Mouse (Mus musculus): Measurements from ENCODE around the gene Abcb9. TPM values are rescaled to one million over a fixed set of nuclear protein-coding genes. Genes with fewer than 3 reads are reported as not detected.

The Abcb9 gene
- total RNA-seq, 1 experiment: 0.76 TPM

DNA sequence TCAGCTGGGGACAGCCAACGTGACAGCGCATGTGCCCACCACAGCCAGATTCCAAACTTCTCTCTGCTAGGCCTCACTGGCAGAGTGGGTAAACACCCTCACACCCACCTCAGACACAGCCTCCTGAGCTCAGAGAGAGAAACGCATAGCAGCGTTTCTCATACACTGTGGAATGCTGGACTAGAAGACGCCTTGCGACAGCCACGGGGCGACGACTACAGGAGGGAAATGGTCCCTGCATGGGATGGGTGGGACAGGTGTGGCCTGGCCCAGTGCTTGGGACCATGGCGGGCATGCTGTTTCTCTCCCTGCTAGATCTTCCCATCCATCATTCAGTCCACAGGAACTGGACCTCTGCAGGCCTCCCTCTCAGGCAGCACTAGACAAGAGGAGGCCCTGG lies 13.2 kb downstream of the Abcb9 start:
- TF ChIP-seq ZC3H11A (IDR thresholded peaks at IDR 0.05; ENCODE audit: borderline replicate concordance, low read depth, low read length) (no peak), MAFK (IDR thresholded peaks at IDR 0.05; ENCODE audit: insufficient read depth, low read depth, low read length) (no peak), CHD2 (IDR thresholded peaks at IDR 0.05; ENCODE audit: low read depth, low read length) (no peak), HCFC1 (IDR thresholded peaks at IDR 0.05; ENCODE audit: borderline replicate concordance, insufficient read depth, low read length) (no peak), ZNF384 (IDR thresholded peaks at IDR 0.05; ENCODE audit: low read depth, low read length) (no peak)
- Histone ChIP-seq H3K36me3 (ENCODE audit: control insufficient read depth, insufficient read depth, low read length, poor library complexity, severe bottlenecking) (no peaks in the 10 kb centered on the region), H3K4me1 (ENCODE audit: control insufficient read depth in 2 of 2, insufficient read depth in 2 of 2, low read length in 2 of 2, poor library complexity in 1 of 2) (no peaks in the 10 kb centered on the region), H3K27ac (ENCODE audit: insufficient read depth, low read depth, low read length, poor library complexity, severe bottlenecking) (no peak overlapping the region), H3K9ac (ENCODE audit: insufficient read depth, low read depth, low read length, poor library complexity, severe bottlenecking) (no peak overlapping the region), H3K4me3 (ENCODE audit: insufficient read depth in 1 of 2, low read depth in 1 of 2, low read length in 2 of 2, poor library complexity in 1 of 2, severe bottlenecking in 1 of 2) (no peak overlapping the region), H3K9me3 (ENCODE audit: control insufficient read depth, insufficient read depth, low read depth, low read length) (no peaks in the 10 kb centered on the region)
- in situ Hi-C loops (cut with MboI; ENCODE audit: low sequenced_read_pairs in 2 of 2, unreplicated experiment in 2 of 2): loop anchor here in 1 of 2 experiments (5.0 kb wide), 1 partner anchor 80 kb away; no protein-coding TSS in a partner anchor
- no peak for DNase-seq (ENCODE audit: low read depth, low spot score)

DNA sequence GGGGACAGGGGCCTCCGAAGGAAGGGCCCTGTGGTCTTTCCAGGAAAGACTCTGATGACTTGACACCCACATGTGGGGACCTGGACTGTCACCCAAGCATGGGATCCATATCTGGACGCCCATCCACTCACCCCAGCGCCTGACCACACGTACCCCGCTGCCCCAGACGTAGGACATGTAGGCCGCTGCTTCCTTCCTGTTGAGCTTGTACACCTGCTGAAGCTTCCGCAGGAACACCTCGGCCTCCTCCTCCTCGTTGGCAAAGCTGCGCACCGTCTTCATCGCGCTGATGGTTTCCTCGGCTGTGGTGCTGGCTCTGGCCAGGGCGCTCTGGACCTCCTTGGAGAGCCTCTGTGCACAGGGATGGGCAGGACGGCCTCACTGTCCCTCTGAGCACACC lies 15.7 kb downstream of the Abcb9 start:
- H3K27ac ChIP-seq (ENCODE audit: insufficient read depth, low read depth, low read length, poor library complexity, severe bottlenecking): no peak overlapping the region
- no peaks in the 10 kb centered on the region for H3K36me3 ChIP-seq (ENCODE audit: control insufficient read depth, insufficient read depth, low read length, poor library complexity, severe bottlenecking)
- peaks cover 0 to 14% of the 10 kb centered on the region in 2 experiments; a peak in 2 of 4 replicates for H3K4me1 ChIP-seq (ENCODE audit: control insufficient read depth in 2 of 2, insufficient read depth in 2 of 2, low read length in 2 of 2, poor library complexity in 1 of 2)
- no peak for TF ChIP-seq MAFK (IDR thresholded peaks at IDR 0.05; ENCODE audit: insufficient read depth, low read depth, low read length)
- TF ChIP-seq CHD2 (IDR thresholded peaks at IDR 0.05; ENCODE audit: low read depth, low read length): no peak
- no peak for TF ChIP-seq HCFC1 (IDR thresholded peaks at IDR 0.05; ENCODE audit: borderline replicate concordance, insufficient read depth, low read length)
- TF ChIP-seq ZC3H11A (IDR thresholded peaks at IDR 0.05; ENCODE audit: borderline replicate concordance, low read depth, low read length): no peak
- no peak for TF ChIP-seq ZNF384 (IDR thresholded peaks at IDR 0.05; ENCODE audit: low read depth, low read length)
- no peak for DNase-seq (ENCODE audit: low read depth, low spot score)
- no peaks in the 10 kb centered on the region for H3K9me3 ChIP-seq (ENCODE audit: control insufficient read depth, insufficient read depth, low read depth, low read length)
- no peak overlapping the region for H3K4me3 ChIP-seq (ENCODE audit: insufficient read depth in 1 of 2, low read depth in 1 of 2, low read length in 2 of 2, poor library complexity in 1 of 2, severe bottlenecking in 1 of 2)
- in situ Hi-C loops (cut with MboI; ENCODE audit: low sequenced_read_pairs in 2 of 2, unreplicated experiment in 2 of 2): loop anchor here in 1 of 2 experiments (5.0 kb wide), 1 partner anchor 78 kb away; no protein-coding TSS in a partner anchor
- H3K9ac ChIP-seq (ENCODE audit: insufficient read depth, low read depth, low read length, poor library complexity, severe bottlenecking): no peak overlapping the region

DNA sequence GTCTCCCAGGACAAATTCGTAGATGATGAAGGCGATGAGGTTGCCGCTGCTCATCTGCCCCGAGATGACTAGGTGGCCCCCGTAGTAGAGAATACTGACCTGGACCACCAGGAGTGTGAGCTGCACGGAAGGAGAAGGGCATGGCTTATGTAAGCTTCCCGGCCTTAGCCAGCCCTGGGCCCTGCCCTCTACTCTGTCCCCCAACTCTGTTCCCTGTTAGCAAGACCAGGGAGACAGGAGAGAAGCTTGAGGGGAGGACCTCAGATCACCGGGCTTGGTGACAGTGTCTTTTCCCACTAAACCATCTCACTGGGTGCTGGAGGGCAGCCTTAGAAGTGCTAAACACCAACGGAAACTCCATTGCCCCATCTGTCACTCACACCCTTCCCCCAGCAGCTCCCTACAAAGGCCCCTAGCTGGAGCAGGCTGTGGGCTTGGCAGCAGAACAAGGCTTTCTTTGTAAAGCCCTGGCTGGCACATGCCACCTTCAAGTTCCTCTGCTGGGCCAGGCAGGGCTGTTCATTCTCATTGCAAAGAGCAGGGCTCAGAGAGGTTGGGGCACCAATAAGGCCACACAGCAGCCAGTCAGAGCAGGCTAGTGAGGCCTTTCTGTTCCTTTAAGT lies 16.7 kb downstream of the Abcb9 start:
- in situ Hi-C loops (cut with MboI; ENCODE audit: low sequenced_read_pairs in 2 of 2, unreplicated experiment in 2 of 2): no loop called here
- Histone ChIP-seq H3K36me3 (ENCODE audit: control insufficient read depth, insufficient read depth, low read length, poor library complexity, severe bottlenecking) (no peaks in the 10 kb centered on the region), H3K9ac (ENCODE audit: insufficient read depth, low read depth, low read length, poor library complexity, severe bottlenecking) (no peak overlapping the region), H3K27ac (ENCODE audit: insufficient read depth, low read depth, low read length, poor library complexity, severe bottlenecking) (no peak overlapping the region), H3K9me3 (ENCODE audit: control insufficient read depth, insufficient read depth, low read depth, low read length) (no peaks in the 10 kb centered on the region), H3K4me3 (ENCODE audit: insufficient read depth in 1 of 2, low read depth in 1 of 2, low read length in 2 of 2, poor library complexity in 1 of 2, severe bottlenecking in 1 of 2) (no peak overlapping the region), H3K4me1 (ENCODE audit: control insufficient read depth in 2 of 2, insufficient read depth in 2 of 2, low read length in 2 of 2, poor library complexity in 1 of 2) (peaks cover 0 to 14% of the 10 kb centered on the region in 2 experiments; a peak in 2 of 4 replicates)
- DNase-seq (ENCODE audit: low read depth, low spot score): no peak
- no peak for TF ChIP-seq MAFK (IDR thresholded peaks at IDR 0.05; ENCODE audit: insufficient read depth, low read depth, low read length)
- no peak for TF ChIP-seq ZNF384 (IDR thresholded peaks at IDR 0.05; ENCODE audit: low read depth, low read length)
- no peak for TF ChIP-seq CHD2 (IDR thresholded peaks at IDR 0.05; ENCODE audit: low read depth, low read length)
- TF ChIP-seq ZC3H11A (IDR thresholded peaks at IDR 0.05; ENCODE audit: borderline replicate concordance, low read depth, low read length): no peak
- TF ChIP-seq HCFC1 (IDR thresholded peaks at IDR 0.05; ENCODE audit: borderline replicate concordance, insufficient read depth, low read length): no peak

DNA sequence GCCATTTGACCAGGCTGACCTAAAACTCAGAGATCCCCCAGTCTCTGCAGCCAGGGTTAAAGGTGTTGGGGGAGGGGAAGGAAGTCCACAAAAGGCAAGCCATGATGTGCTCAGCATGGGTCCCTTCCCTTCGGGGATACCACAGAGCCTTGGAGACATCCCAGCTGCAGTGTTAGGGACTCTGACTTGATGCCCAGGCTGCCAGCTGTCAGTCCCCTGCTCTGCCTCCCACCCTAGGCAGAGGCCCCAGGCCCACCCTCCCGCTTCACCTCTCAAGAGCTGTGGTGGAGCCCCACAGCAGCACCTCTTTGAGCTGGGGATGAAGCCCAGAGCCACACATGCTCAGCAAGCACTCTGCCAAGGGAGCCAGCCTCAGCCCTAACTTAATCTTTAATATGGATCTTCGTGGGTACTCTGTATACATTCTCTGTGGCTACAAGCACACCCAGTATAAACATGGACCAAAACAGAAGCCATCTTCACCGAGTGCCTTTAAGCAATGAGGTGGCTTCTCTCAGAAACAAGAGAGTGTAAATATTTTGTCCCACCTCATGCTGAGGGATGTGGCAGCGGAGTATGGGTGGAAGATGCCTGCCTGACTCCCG lies 17.6 kb downstream of the Abcb9 start:
- Histone ChIP-seq H3K4me3 (ENCODE audit: insufficient read depth in 1 of 2, low read depth in 1 of 2, low read length in 2 of 2, poor library complexity in 1 of 2, severe bottlenecking in 1 of 2) (no peak overlapping the region), H3K27ac (ENCODE audit: insufficient read depth, low read depth, low read length, poor library complexity, severe bottlenecking) (no peak overlapping the region), H3K36me3 (ENCODE audit: control insufficient read depth, insufficient read depth, low read length, poor library complexity, severe bottlenecking) (no peaks in the 10 kb centered on the region), H3K4me1 (ENCODE audit: control insufficient read depth in 2 of 2, insufficient read depth in 2 of 2, low read length in 2 of 2, poor library complexity in 1 of 2) (peaks cover 0 to 14% of the 10 kb centered on the region in 2 experiments; a peak in 2 of 4 replicates), H3K9me3 (ENCODE audit: control insufficient read depth, insufficient read depth, low read depth, low read length) (no peaks in the 10 kb centered on the region), H3K9ac (ENCODE audit: insufficient read depth, low read depth, low read length, poor library complexity, severe bottlenecking) (no peak overlapping the region)
- DNase-seq (ENCODE audit: low read depth, low spot score): no peak
- TF ChIP-seq MAFK (IDR thresholded peaks at IDR 0.05; ENCODE audit: insufficient read depth, low read depth, low read length) (no peak), HCFC1 (IDR thresholded peaks at IDR 0.05; ENCODE audit: borderline replicate concordance, insufficient read depth, low read length) (no peak), ZNF384 (IDR thresholded peaks at IDR 0.05; ENCODE audit: low read depth, low read length) (no peak), CHD2 (IDR thresholded peaks at IDR 0.05; ENCODE audit: low read depth, low read length) (no peak), ZC3H11A (IDR thresholded peaks at IDR 0.05; ENCODE audit: borderline replicate concordance, low read depth, low read length) (no peak)
- in situ Hi-C loops (cut with MboI; ENCODE audit: low sequenced_read_pairs in 2 of 2, unreplicated experiment in 2 of 2): no loop called here
